Mouse (Mus musculus): ENCODE results near the gene Npas3. TPM values are rescaled to one million over a fixed set of nuclear protein-coding genes. Genes with fewer than 3 reads are reported as not detected.

Gene Npas3
- total and polyA plus RNA-seq, 2 experiments from 2014 or later, result 16.6 to 28.3 TPM

DNA sequence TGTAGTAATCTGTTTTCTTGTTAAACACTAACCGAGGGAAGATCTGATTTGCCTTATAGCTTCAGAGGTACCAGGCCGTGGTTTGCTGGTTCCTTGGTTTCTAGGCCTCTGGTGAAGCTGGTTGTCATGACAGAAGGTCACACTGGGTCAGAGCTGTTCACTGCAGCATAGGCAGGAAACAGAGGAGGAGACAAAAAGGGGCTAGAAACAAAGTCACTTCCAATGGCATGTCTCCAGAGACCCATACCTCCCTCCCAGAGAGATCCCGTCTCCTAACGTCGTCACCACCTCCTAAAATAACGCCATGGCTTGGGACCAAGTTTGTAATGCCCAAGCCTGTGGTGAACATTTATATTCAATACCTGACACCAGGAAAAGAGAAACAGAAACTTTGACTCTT, 236.4 kb downstream of the Npas3 start:
- no peak overlapping the region for H3K4me3 ChIP-seq (ENCODE audit: low read depth, low read length)
- TF ChIP-seq CTCF (IDR thresholded peaks at IDR 0.05; ENCODE audit: low read depth), result no peak
- DNase-seq, result no peak
- no peaks in the 10 kb centered on the region for H3K36me3 ChIP-seq (ENCODE audit: insufficient read depth)
- H3K9me3 ChIP-seq (ENCODE audit: low read length), result no peaks in the 10 kb centered on the region
- no peak overlapping the region for H3K27ac ChIP-seq (ENCODE audit: low read depth, low read length)
- no peaks in the 10 kb centered on the region for H3K27me3 ChIP-seq (ENCODE audit: insufficient read depth, low read length)
- no peaks in the 10 kb centered on the region for H3K4me1 ChIP-seq (ENCODE audit: insufficient read depth)
- H3K4me2 ChIP-seq (ENCODE audit: low read depth), result no peak overlapping the region
- ATAC-seq, result no peak
- WGBS, result 83% methylated on average over 6 of the region's 6 CpGs
- no peak overlapping the region for H3K9ac ChIP-seq

DNA sequence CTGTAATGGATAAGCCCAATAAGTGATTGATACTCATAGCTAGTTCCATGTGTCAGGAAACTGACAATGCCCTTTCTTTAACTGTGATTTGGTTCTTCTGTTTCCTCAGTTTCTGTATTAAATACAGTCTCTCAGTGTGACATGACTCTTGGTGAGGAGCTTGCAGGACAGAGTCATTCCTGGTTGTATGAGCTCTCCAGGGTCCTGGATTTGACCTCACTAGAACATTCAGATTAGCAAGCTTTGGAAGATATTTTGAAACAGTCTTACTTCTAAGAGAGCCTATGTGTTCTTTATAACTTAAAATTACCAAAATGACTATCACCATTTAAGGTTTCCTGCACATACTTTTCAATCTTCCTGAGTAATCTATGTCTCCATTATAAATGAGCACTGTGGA, 247.9 kb downstream of the Npas3 start:
- DNase-seq, result no peak
- TF ChIP-seq CTCF (IDR thresholded peaks at IDR 0.05; ENCODE audit: low read depth), result no peak

DNA sequence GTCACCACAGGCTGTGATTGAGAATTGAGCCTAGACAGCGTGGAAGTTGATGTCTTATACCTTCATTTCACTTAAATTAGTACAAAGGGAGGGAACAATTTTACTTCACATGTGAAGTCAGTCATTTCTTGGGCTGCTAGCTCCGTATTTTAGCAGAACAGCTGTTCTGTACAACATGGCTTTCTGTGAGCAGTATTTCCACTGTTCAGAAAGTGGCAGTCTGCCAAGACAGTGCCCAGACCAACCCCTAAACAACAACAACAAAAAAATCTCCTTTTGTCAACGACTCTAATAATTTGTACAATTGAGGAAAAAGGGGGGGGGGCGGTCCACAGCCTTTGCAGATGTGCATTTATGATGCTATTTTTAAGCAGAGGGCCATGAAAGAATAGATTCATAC, 266.4 kb downstream of the Npas3 start:
- peak; percentile 65 for DNase-seq
- H3K27ac ChIP-seq (ENCODE audit: low read depth, low read length), result peak overlapping the region; percentile 50; the same call in 1 of the 2 replicates
- no peak overlapping the region for H3K4me3 ChIP-seq (ENCODE audit: low read depth, low read length)
- no peak overlapping the region for H3K9ac ChIP-seq
- no peaks in the 10 kb centered on the region for H3K27me3 ChIP-seq (ENCODE audit: insufficient read depth, low read length)
- WGBS, result 29% methylated on average over 4 of the region's 4 CpGs
- no peaks in the 10 kb centered on the region for H3K9me3 ChIP-seq (ENCODE audit: low read length)
- H3K4me1 ChIP-seq (ENCODE audit: insufficient read depth), result no peaks in the 10 kb centered on the region
- ATAC-seq, result peak; percentile 34; the same call in 1 of the 2 replicates
- no peak overlapping the region for H3K4me2 ChIP-seq (ENCODE audit: low read depth)
- TF ChIP-seq CTCF (IDR thresholded peaks at IDR 0.05; ENCODE audit: low read depth), result no peak
- H3K36me3 ChIP-seq (ENCODE audit: insufficient read depth), result no peaks in the 10 kb centered on the region

More for the DNA sequence above, 247.9 kb downstream of the Npas3 start:
- no peak overlapping the region for H3K4me2 ChIP-seq (ENCODE audit: low read depth)
- no peak overlapping the region for H3K4me3 ChIP-seq (ENCODE audit: low read depth, low read length)
- no peak for ATAC-seq
- no peaks in the 10 kb centered on the region for H3K4me1 ChIP-seq (ENCODE audit: insufficient read depth)
- H3K9me3 ChIP-seq (ENCODE audit: low read length), result no peaks in the 10 kb centered on the region
- H3K9ac ChIP-seq, result no peak overlapping the region
- no peaks in the 10 kb centered on the region for H3K27me3 ChIP-seq (ENCODE audit: insufficient read depth, low read length)
- H3K27ac ChIP-seq (ENCODE audit: low read depth, low read length), result no peak overlapping the region
- H3K36me3 ChIP-seq (ENCODE audit: insufficient read depth), result no peaks in the 10 kb centered on the region

DNA sequence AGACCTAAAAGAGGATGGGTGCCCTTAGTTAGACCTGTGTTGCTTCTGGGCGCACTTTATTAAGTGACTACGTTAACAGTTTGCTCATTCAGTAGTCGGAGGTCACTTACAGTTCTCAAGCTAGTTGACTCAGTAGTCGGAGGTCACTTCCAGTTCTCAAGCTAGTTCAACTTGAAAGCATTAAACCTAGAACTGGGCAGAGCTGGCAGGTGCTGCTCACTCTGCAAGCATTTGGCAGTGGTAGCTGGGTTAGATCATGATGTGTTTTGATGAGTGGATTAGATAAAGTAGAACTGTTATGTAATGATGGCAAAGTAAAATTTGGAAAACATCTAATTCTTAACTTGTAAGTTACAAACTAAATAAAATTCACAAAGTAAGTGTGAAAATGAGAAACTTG, 271.1 kb downstream of the Npas3 start:
- 91% methylated on average over 4 of the region's 4 CpGs for WGBS
- no peak overlapping the region for H3K9ac ChIP-seq
- no peaks in the 10 kb centered on the region for H3K9me3 ChIP-seq (ENCODE audit: low read length)
- TF ChIP-seq CTCF (IDR thresholded peaks at IDR 0.05; ENCODE audit: low read depth), result no peak
- DNase-seq (no peak), ATAC-seq (no peak)
- no peaks in the 10 kb centered on the region for H3K27me3 ChIP-seq (ENCODE audit: insufficient read depth, low read length)
- H3K27ac ChIP-seq (ENCODE audit: low read depth, low read length), result no peak overlapping the region
- H3K36me3 ChIP-seq (ENCODE audit: insufficient read depth), result no peaks in the 10 kb centered on the region
- H3K4me1 ChIP-seq (ENCODE audit: insufficient read depth), result no peaks in the 10 kb centered on the region
- no peak overlapping the region for H3K4me2 ChIP-seq (ENCODE audit: low read depth)
- H3K4me3 ChIP-seq (ENCODE audit: low read depth, low read length), result no peak overlapping the region

DNA sequence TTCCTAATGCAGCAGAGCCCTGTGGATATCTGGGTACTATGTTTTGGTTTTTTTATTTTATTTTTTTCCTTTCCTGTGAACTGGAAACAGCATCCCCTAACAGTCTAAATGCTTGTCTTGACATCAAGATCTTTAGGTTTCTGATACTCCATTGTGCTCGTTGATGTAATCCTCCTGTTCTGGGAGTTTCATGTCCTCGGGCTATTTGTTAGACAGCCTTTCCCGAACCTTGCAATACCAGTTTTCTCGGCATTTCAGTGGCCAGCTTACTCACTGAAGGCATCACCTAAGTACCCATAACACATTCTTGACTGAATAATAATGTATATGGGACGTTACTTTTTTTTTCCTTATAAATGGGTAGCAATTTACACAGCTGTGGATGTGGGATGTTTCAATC, 274.2 kb downstream of the Npas3 start:
- Histone ChIP-seq H3K9ac (no peak overlapping the region), H3K36me3 (ENCODE audit: insufficient read depth) (no peaks in the 10 kb centered on the region), H3K4me1 (ENCODE audit: insufficient read depth) (no peaks in the 10 kb centered on the region), H3K9me3 (ENCODE audit: low read length) (no peaks in the 10 kb centered on the region), H3K4me2 (ENCODE audit: low read depth) (no peak overlapping the region), H3K27ac (ENCODE audit: low read depth, low read length) (no peak overlapping the region), H3K27me3 (ENCODE audit: insufficient read depth, low read length) (no peaks in the 10 kb centered on the region), H3K4me3 (ENCODE audit: low read depth, low read length) (no peak overlapping the region)
- TF ChIP-seq CTCF (IDR thresholded peaks at IDR 0.05; ENCODE audit: low read depth), result no peak
- no peak for ATAC-seq
- DNase-seq, result no peak
- WGBS, result 48% methylated on average over 5 of the region's 5 CpGs

DNA sequence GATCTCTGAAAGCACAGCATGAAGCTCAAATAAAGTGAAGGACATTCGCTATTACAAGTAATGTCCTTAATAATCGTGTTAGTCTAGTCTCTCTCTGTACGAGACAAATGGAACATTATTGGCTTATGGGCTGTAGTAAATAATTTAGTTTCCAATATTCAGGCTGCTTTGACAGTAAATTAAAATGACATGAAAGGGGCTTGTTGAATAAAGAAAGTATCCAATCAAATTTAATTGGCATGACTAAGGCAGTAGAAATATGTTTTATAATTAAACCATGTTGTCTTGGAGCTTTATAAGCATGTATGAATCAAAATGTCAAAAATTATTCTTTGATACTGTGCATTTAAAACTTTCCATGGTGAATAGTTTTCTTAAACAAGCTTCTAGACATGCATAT, 278.6 kb downstream of the Npas3 start:
- H3K9ac ChIP-seq, result no peak overlapping the region
- H3K27ac ChIP-seq (ENCODE audit: low read depth, low read length), result no peak overlapping the region
- H3K4me2 ChIP-seq (ENCODE audit: low read depth), result no peak overlapping the region
- H3K4me3 ChIP-seq (ENCODE audit: low read depth, low read length), result no peak overlapping the region
- no peaks in the 10 kb centered on the region for H3K4me1 ChIP-seq (ENCODE audit: insufficient read depth)
- TF ChIP-seq CTCF (IDR thresholded peaks at IDR 0.05; ENCODE audit: low read depth), result no peak
- H3K27me3 ChIP-seq (ENCODE audit: insufficient read depth, low read length), result no peaks in the 10 kb centered on the region
- no peaks in the 10 kb centered on the region for H3K36me3 ChIP-seq (ENCODE audit: insufficient read depth)
- ATAC-seq, result no peak
- no peak for DNase-seq
- no peaks in the 10 kb centered on the region for H3K9me3 ChIP-seq (ENCODE audit: low read length)
- WGBS, result 62% methylated on average over 3 of the region's 3 CpGs

DNA sequence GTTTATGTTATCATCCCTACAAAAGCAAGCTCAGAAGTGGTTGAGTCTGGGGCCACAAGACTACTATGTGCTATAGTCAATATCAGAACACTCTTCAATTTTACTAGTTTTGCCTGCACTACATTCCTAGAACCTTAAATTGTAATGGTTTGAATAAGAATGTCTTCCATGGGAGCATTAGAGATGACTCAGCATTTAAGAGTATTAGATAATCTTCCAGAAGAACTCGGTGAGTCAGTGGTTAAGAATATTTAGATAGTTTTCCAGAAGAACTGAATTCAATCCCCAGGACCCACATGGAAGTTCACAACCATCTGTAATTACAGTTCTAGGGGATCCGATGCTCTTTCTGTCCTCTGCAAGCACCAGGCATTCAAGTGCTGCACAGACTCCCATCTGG, 280.9 kb downstream of the Npas3 start:
- TF ChIP-seq CTCF (IDR thresholded peaks at IDR 0.05; ENCODE audit: low read depth), result no peak
- H3K27me3 ChIP-seq (ENCODE audit: insufficient read depth, low read length), result no peaks in the 10 kb centered on the region
- DNase-seq (no peak), ATAC-seq (no peak)
- H3K4me1 ChIP-seq (ENCODE audit: insufficient read depth), result no peaks in the 10 kb centered on the region
- no peak overlapping the region for H3K27ac ChIP-seq (ENCODE audit: low read depth, low read length)
- H3K36me3 ChIP-seq (ENCODE audit: insufficient read depth), result no peaks in the 10 kb centered on the region
- H3K9me3 ChIP-seq (ENCODE audit: low read length), result no peaks in the 10 kb centered on the region
- no peak overlapping the region for H3K4me3 ChIP-seq (ENCODE audit: low read depth, low read length)
- H3K4me2 ChIP-seq (ENCODE audit: low read depth), result no peak overlapping the region
- H3K9ac ChIP-seq, result no peak overlapping the region
- WGBS, result 94% methylated on average over 2 of the region's 2 CpGs

DNA sequence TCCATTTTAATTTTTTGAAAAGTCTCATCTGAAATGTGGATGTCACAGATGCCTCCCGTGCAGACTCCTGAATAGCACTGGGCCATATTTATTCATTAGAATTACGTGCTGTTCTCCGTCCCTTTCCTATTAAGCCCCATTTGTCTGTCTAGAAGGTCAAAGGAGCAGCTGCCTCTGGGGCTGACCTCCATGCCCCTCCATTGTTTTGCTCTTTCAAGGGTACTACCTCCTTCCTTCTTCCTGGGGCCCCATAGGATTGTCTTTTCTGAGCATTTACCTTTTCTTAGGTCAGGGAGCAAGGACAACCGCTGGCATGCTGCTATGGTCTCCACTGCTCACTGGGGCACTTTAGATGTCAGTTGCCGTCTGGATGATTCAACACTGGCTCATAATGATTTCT, 288.3 kb downstream of the Npas3 start:
- no peak for TF ChIP-seq CTCF (IDR thresholded peaks at IDR 0.05; ENCODE audit: low read depth)
- Histone ChIP-seq H3K4me3 (ENCODE audit: low read depth, low read length) (no peak overlapping the region), H3K27ac (ENCODE audit: low read depth, low read length) (no peak overlapping the region), H3K4me2 (ENCODE audit: low read depth) (no peak overlapping the region), H3K4me1 (ENCODE audit: insufficient read depth) (no peaks in the 10 kb centered on the region), H3K9ac (no peak overlapping the region), H3K27me3 (ENCODE audit: insufficient read depth, low read length) (no peaks in the 10 kb centered on the region), H3K36me3 (ENCODE audit: insufficient read depth) (no peaks in the 10 kb centered on the region), H3K9me3 (ENCODE audit: low read length) (no peaks in the 10 kb centered on the region)
- ATAC-seq, result no peak
- 32% methylated on average over 5 of the region's 5 CpGs for WGBS
- DNase-seq, result no peak

All from forebrain, postnatal 0 days (tissue).